Mouse (Mus musculus) liver, embryonic 12.5 days (tissue): ENCODE data around the gene Hdgfl2. TPM values are rescaled to one million over a fixed set of nuclear protein-coding genes. Genes with fewer than 3 reads are reported as not detected.

Source experiments
- ATAC-seq: fragments of 200-750 bp; cut with Nextera tagmentation; 2 replicates; pipeline ENCODE4 v1.8.0; 2017; ENCODE audit warnings: moderate number of reproducible peaks, mild to moderate bottlenecking, moderate library complexity
- H3K27ac ChIP-seq: fragments of 300-500 bp; sonication (generic); 2 replicates; pipeline ENCODE4 v1.5.1; 2016; ENCODE audit warnings: mild to moderate bottlenecking
- H3K27me3 ChIP-seq: fragments of 300-500 bp; sonication (generic); replicated peaks from 2 replicates; pipeline ENCODE4 v1.6.1; 2016; ENCODE audit warnings: mild to moderate bottlenecking, moderate library complexity
- H3K36me3 ChIP-seq: fragments of 300-500 bp; sonication (generic); 2 replicates; pipeline ENCODE4 v1.6.1; 2016; ENCODE audit warnings: mild to moderate bottlenecking, moderate library complexity
- H3K4me1 ChIP-seq: fragments of 300-500 bp; sonication (generic); 2 replicates; pipeline ENCODE4 v1.6.1; 2016
- H3K4me2 ChIP-seq: fragments of 300-500 bp; sonication (generic); 2 replicates; pipeline ENCODE4 v1.6.1; 2016; ENCODE audit warnings: mild to moderate bottlenecking, moderate library complexity
- H3K4me3 ChIP-seq: fragments of 300-500 bp; sonication (generic); 2 replicates; pipeline ENCODE4 v1.5.1; 2016; ENCODE audit warnings: mild to moderate bottlenecking, moderate library complexity
- H3K9ac ChIP-seq: fragments of 300-500 bp; sonication (generic); 2 replicates; pipeline ENCODE4 v1.6.1; 2016; ENCODE audit warnings: mild to moderate bottlenecking, moderate library complexity
- H3K9me3 ChIP-seq: fragments of 300-500 bp; sonication (generic); replicated peaks from 2 replicates; pipeline ENCODE4 v1.6.1; 2016; ENCODE audit warnings: mild to moderate bottlenecking, moderate library complexity
- WGBS: fragments of 180-500 bp; shearing (Covaris S2); methylation state at CpG from one replicate; pipeline ENCODE4 v1.1.7; 2016; ENCODE audit not compliant: insufficient replicate concordance; 5-methylcytosine and 5-hydroxymethylcytosine counted together
- polyA plus RNA-seq: library from polyadenylated mRNA; unstranded; fragments of >200 nt; fragmentation: Nextera tagmentation; extraction: Ambion mirVana; gene quantifications from 2 replicates; pipeline ENCODE4 v1.2.1, GENCODE M21; 2016

The Hdgfl2 gene
- polyA plus RNA-seq, 1 experiment from 2014 or later, result 89.4 TPM

- H3K9ac ChIP-seq, result no peak overlapping the region
- H3K9me3 ChIP-seq, result peaks cover 7% of the 10 kb centered on the region
- no peak for ATAC-seq
- 47% methylated on average over 59 of the region's 59 CpGs for WGBS
- peak overlapping the region; percentile 66 for H3K4me2 ChIP-seq
- H3K27ac ChIP-seq, result no peak overlapping the region
- peaks cover 22% of the 10 kb centered on the region for H3K4me1 ChIP-seq
- H3K4me3 ChIP-seq, result peak overlapping the region; percentile 36
- peaks cover 7% of the 10 kb centered on the region; the same call in 1 of the 2 replicates for H3K36me3 ChIP-seq
- H3K27me3 ChIP-seq, result peaks cover 64% of the 10 kb centered on the region
These were observed 44.4 kb downstream of the Hdgfl2 start for GRCm38 (mm10) chr17:56123681-56124340.

- H3K27ac ChIP-seq, result no peak overlapping the region
- H3K9me3 ChIP-seq, result peaks cover 7% of the 10 kb centered on the region
- ATAC-seq, result no peak
- peak overlapping the region; percentile 36 for H3K4me3 ChIP-seq
- 20% methylated on average over 59 of the region's 59 CpGs for whole genome bisulfite sequencing
- H3K4me2 ChIP-seq, result peak overlapping the region; percentile 66
- H3K4me1 ChIP-seq, result peaks cover 21% of the 10 kb centered on the region
- H3K27me3 ChIP-seq, result peaks cover 56% of the 10 kb centered on the region
- H3K36me3 ChIP-seq, result peaks cover 7% of the 10 kb centered on the region; the same call in 1 of the 2 replicates
- H3K9ac ChIP-seq, result no peak overlapping the region
These were observed 45.2 kb downstream of the Hdgfl2 start for GRCm38 (mm10) chr17:56124377-56125275.

- peaks cover 7% of the 10 kb centered on the region for H3K9me3 ChIP-seq
- H3K27ac ChIP-seq, result no peak overlapping the region
- ATAC-seq, result no peak
- no peak overlapping the region for H3K4me2 ChIP-seq
- no peak overlapping the region for H3K4me3 ChIP-seq
- H3K27me3 ChIP-seq, result peaks cover 49% of the 10 kb centered on the region
- H3K36me3 ChIP-seq, result peaks cover 7% of the 10 kb centered on the region; the same call in 1 of the 2 replicates
- WGBS, result 74% methylated on average over 4 of the region's 4 CpGs
- no peak overlapping the region for H3K9ac ChIP-seq
- peaks cover 15% of the 10 kb centered on the region; the same call in 1 of the 2 replicates for H3K4me1 ChIP-seq
These were observed 45.8 kb downstream of the Hdgfl2 start for GRCm38 (mm10) chr17:56125276-56125630.

- H3K9me3 ChIP-seq, result peaks cover 7% of the 10 kb centered on the region
- no peak overlapping the region for H3K9ac ChIP-seq
- WGBS, result 75% methylated on average over 11 of the region's 11 CpGs
- H3K27ac ChIP-seq, result no peak overlapping the region
- H3K27me3 ChIP-seq, result peaks cover 40% of the 10 kb centered on the region
- H3K4me2 ChIP-seq, result no peak overlapping the region
- ATAC-seq, result no peak
- no peak overlapping the region for H3K4me3 ChIP-seq
- 0 out of 2 replicates have a peak, but pooled peaks cover 11% of the 10 kb centered on the region for H3K4me1 ChIP-seq
- peaks cover 12% of the 10 kb centered on the region for H3K36me3 ChIP-seq
These were observed 46.7 kb downstream of the Hdgfl2 start for GRCm38 (mm10) chr17:56126175-56126574.

GRCm38 (mm10) chr17:56128246-56128645 lies 48.8 kb downstream of the Hdgfl2 start:
- Histone ChIP-seq H3K9me3 (no peaks in the 10 kb centered on the region), H3K4me2 (no peak overlapping the region), H3K4me3 (no peak overlapping the region), H3K27ac (no peak overlapping the region), H3K9ac (0 out of 2 replicates have a peak overlapping the region, but pooled peaks have one; percentile 8), H3K27me3 (peaks cover 20% of the 10 kb centered on the region), H3K36me3 (peaks cover 14% of the 10 kb centered on the region), H3K4me1 (peaks cover 19% of the 10 kb centered on the region)
- ATAC-seq, result no peak
- 55% methylated on average over 15 of the region's 15 CpGs for WGBS

- Histone ChIP-seq H3K4me1 (peaks cover 29% of the 10 kb centered on the region), H3K27ac (no peak overlapping the region), H3K4me3 (no peak overlapping the region), H3K36me3 (peaks cover 7% of the 10 kb centered on the region; the same call in 1 of the 2 replicates), H3K4me2 (no peak overlapping the region), H3K9me3 (no peaks in the 10 kb centered on the region), H3K27me3 (peaks cover 6% of the 10 kb centered on the region; the same call in 1 of the 2 replicates), H3K9ac (no peak overlapping the region)
- 82% methylated on average over 10 of the region's 10 CpGs for WGBS
- no peak for ATAC-seq
These were observed 51.7 kb downstream of the Hdgfl2 start for GRCm38 (mm10) chr17:56131136-56131535.

GRCm38 (mm10) chr17:56131814-56132213 lies 52.4 kb downstream of the Hdgfl2 start:
- no peaks in the 10 kb centered on the region for H3K9me3 ChIP-seq
- peaks cover 29% of the 10 kb centered on the region for H3K4me1 ChIP-seq
- H3K27me3 ChIP-seq, result peaks cover 4% of the 10 kb centered on the region; the same call in 1 of the 2 replicates
- no peak for ATAC-seq
- no peak overlapping the region for H3K9ac ChIP-seq
- H3K4me2 ChIP-seq, result no peak overlapping the region
- peaks cover 7% of the 10 kb centered on the region; the same call in 1 of the 2 replicates for H3K36me3 ChIP-seq
- H3K27ac ChIP-seq, result no peak overlapping the region
- WGBS, result 29% methylated on average over 7 of the region's 7 CpGs
- no peak overlapping the region for H3K4me3 ChIP-seq

- no peaks in the 10 kb centered on the region for H3K9me3 ChIP-seq
- no peak overlapping the region for H3K27ac ChIP-seq
- peaks cover 7% of the 10 kb centered on the region; the same call in 1 of the 2 replicates for H3K36me3 ChIP-seq
- ATAC-seq, result no peak
- peak overlapping the region; percentile 34 for H3K4me2 ChIP-seq
- H3K4me3 ChIP-seq, result no peak overlapping the region
- H3K4me1 ChIP-seq, result peaks cover 29% of the 10 kb centered on the region
- H3K27me3 ChIP-seq, result peaks cover 12% of the 10 kb centered on the region
- no peak overlapping the region for H3K9ac ChIP-seq
- 4% methylated on average over 14 of the region's 14 CpGs for WGBS
These were observed 53.2 kb downstream of the Hdgfl2 start for GRCm38 (mm10) chr17:56132661-56133060.

GRCm38 (mm10) chr17:56133457-56134363 lies 54.3 kb downstream of the Hdgfl2 start:
- 6% methylated on average over 21 of the region's 21 CpGs for WGBS
- Histone ChIP-seq H3K9ac (peak overlapping the region; percentile 47; the same call in 1 of the 2 replicates), H3K27ac (peak overlapping the region; percentile 74), H3K4me1 (peaks cover 37% of the 10 kb centered on the region), H3K27me3 (peaks cover 22% of the 10 kb centered on the region), H3K36me3 (peaks cover 7% of the 10 kb centered on the region; the same call in 1 of the 2 replicates), H3K9me3 (no peaks in the 10 kb centered on the region), H3K4me3 (peak overlapping the region; percentile 54), H3K4me2 (peak overlapping the region; percentile 88)
- peak; percentile 70 for ATAC-seq

GRCm38 (mm10) chr17:56134463-56134971 lies 55.1 kb downstream of the Hdgfl2 start:
- peak; percentile 42 for ATAC-seq
- peak overlapping the region; percentile 88 for H3K4me2 ChIP-seq
- peaks cover 43% of the 10 kb centered on the region for H3K4me1 ChIP-seq
- peaks cover 31% of the 10 kb centered on the region for H3K27me3 ChIP-seq
- peaks cover 7% of the 10 kb centered on the region; the same call in 1 of the 2 replicates for H3K36me3 ChIP-seq
- peak overlapping the region; percentile 74 for H3K27ac ChIP-seq
- 1% methylated on average over 27 of the region's 27 CpGs for WGBS
- peak overlapping the region; percentile 47 for H3K9ac ChIP-seq
- no peaks in the 10 kb centered on the region for H3K9me3 ChIP-seq
- H3K4me3 ChIP-seq, result peak overlapping the region; percentile 54

- WGBS, result 55% methylated on average over 7 of the region's 7 CpGs
- no peak for ATAC-seq
- Histone ChIP-seq H3K9ac (no peak overlapping the region), H3K4me3 (no peak overlapping the region), H3K4me2 (no peak overlapping the region), H3K9me3 (no peaks in the 10 kb centered on the region), H3K4me1 (peaks cover 59% of the 10 kb centered on the region), H3K27me3 (peaks cover 51% of the 10 kb centered on the region), H3K27ac (no peak overlapping the region), H3K36me3 (no peaks in the 10 kb centered on the region)
These were observed 57.1 kb downstream of the Hdgfl2 start for GRCm38 (mm10) chr17:56136558-56136957.
